Mouse (Mus musculus): ENCODE measurements at regions not wholly inside any gene's neighbourhood (a gene's known extent, or its start where the extent isn't known, plus 50 kb on each side); places are given as distances from the start of the nearest gene placed in this dataset.
A peak's percentile ranks its signal among the peaks of the same experiment; 100 is the strongest.

DNA sequence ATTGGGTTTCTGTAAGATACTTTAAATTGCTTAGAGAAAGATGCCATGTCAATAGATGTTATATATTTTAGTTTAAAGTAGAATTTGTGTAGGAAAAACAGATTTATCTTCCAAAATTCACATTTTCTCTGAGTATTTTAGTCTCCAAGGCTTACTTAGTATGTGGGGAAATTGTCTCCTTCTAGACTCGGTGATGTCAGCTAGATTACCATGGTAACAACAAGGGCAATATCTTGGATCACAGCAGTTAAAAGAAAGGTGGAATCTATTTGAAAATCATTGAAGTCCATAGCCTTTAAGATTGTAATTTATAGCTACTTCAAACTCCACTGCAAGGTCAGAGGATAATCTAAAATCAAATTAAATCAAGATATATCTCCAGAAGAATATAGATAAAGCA lies 83.2 kb upstream of the Rgs4 start:
- Histone ChIP-seq H3K9me3 (replicated peaks) (no peaks in the 10 kb centered on the region), H3K27me3 (no peaks in the 10 kb centered on the region), H3K27ac (no peak overlapping the region), H3K36me3 (ENCODE audit: poor library complexity, severe bottlenecking) (no peaks in the 10 kb centered on the region), H3K4me1 (no peaks in the 10 kb centered on the region), H3K9ac (no peak overlapping the region), H3K4me2 (no peak overlapping the region), H3K4me3 (no peak overlapping the region)
- 63% methylated on average over 1 of the region's 1 CpGs for WGBS
- ATAC-seq = no peak

DNA sequence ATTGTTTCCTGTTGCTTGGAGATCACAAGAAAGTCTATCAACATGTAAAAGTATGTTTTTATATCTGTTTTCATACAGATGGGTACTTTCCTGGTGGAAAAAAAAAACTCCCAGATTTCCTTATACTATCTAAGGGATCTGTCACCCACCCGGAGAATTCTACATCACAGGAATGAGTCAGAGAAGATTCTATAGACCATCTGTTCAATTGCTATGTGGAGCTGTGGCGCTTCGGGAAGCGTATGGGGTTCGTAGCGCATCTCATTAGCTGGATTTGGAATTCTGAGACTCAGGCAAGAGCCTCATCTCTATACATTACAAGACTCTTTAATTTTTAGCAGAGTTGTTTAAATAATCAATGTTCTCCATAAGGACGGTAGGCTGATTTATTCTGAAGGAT lies 74.6 kb upstream of the Rgs4 start:
- no peaks in the 10 kb centered on the region for H3K27me3 ChIP-seq
- H3K9ac ChIP-seq = no peak overlapping the region
- H3K4me3 ChIP-seq = no peak overlapping the region
- no peak overlapping the region for H3K27ac ChIP-seq
- H3K4me2 ChIP-seq = no peak overlapping the region
- peak; percentile 62; the same call in 1 of the 2 replicates for ATAC-seq
- H3K36me3 ChIP-seq (ENCODE audit: poor library complexity, severe bottlenecking) = no peaks in the 10 kb centered on the region
- H3K4me1 ChIP-seq = no peaks in the 10 kb centered on the region
- H3K9me3 ChIP-seq (replicated peaks) = no peaks in the 10 kb centered on the region
- 70% methylated on average over 7 of the region's 7 CpGs for WGBS

DNA sequence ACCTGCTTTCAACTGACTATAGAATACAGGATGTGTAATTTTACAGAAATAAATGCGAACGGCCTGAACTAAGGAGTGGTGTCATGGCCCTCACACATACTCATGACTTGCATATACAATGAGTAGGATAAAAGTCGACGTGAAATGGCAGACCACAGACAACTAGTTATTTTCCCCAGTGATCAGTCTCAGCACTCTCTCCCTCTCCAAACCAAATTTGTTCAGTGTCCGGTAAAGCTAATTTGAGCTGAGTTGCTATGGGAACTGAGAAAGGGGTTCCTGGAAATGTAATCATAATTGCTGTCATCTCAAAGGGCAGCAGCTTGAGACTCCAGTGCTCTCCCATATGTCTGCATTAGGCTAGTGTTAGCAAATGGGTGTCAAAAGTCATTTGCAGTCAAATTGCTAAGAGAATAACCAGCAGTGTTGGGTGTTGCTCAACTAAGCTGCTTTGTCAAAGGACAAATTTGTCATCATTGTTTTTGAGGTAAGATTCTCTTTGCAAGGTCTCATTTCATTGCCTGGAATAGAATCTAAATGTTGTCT lies 72.0 kb upstream of the Rgs4 start:
- H3K9ac ChIP-seq = no peak overlapping the region
- H3K36me3 ChIP-seq (ENCODE audit: poor library complexity, severe bottlenecking) = no peaks in the 10 kb centered on the region
- no peaks in the 10 kb centered on the region for H3K4me1 ChIP-seq
- no peak overlapping the region for H3K4me3 ChIP-seq
- H3K27ac ChIP-seq = no peak overlapping the region
- WGBS = 83% methylated on average over 5 of the region's 5 CpGs
- H3K4me2 ChIP-seq = no peak overlapping the region
- H3K27me3 ChIP-seq = no peaks in the 10 kb centered on the region
- no peak for ATAC-seq
- H3K9me3 ChIP-seq (replicated peaks) = no peaks in the 10 kb centered on the region

- no peaks in the 10 kb centered on the region for H3K9me3 ChIP-seq (replicated peaks)
- WGBS = 67% methylated on average over 6 of the region's 6 CpGs
- no peak for ATAC-seq
- H3K27me3 ChIP-seq = no peaks in the 10 kb centered on the region
- H3K9ac ChIP-seq = no peak overlapping the region
- no peaks in the 10 kb centered on the region for H3K4me1 ChIP-seq
- H3K4me3 ChIP-seq = no peak overlapping the region
- no peak overlapping the region for H3K27ac ChIP-seq
- no peaks in the 10 kb centered on the region for H3K36me3 ChIP-seq (ENCODE audit: poor library complexity, severe bottlenecking)
- no peak overlapping the region for H3K4me2 ChIP-seq
These were observed 69.5 kb upstream of the Rgs4 start for GRCm38 (mm10) chr1:169816939-169817338.

GRCm38 (mm10) chr1:169812512-169813101 lies 65.2 kb upstream of the Rgs4 start:
- Histone ChIP-seq H3K27me3 (no peaks in the 10 kb centered on the region), H3K4me2 (no peak overlapping the region), H3K27ac (no peak overlapping the region), H3K9ac (no peak overlapping the region), H3K4me3 (no peak overlapping the region), H3K4me1 (no peaks in the 10 kb centered on the region), H3K9me3 (replicated peaks) (no peaks in the 10 kb centered on the region), H3K36me3 (ENCODE audit: poor library complexity, severe bottlenecking) (no peaks in the 10 kb centered on the region)
- WGBS = 50% methylated on average over 9 of the region's 9 CpGs
- no peak for ATAC-seq

- Histone ChIP-seq H3K4me3 (no peak overlapping the region), H3K4me1 (no peaks in the 10 kb centered on the region), H3K4me2 (no peak overlapping the region), H3K27me3 (no peaks in the 10 kb centered on the region), H3K36me3 (ENCODE audit: poor library complexity, severe bottlenecking) (no peaks in the 10 kb centered on the region), H3K27ac (no peak overlapping the region), H3K9me3 (replicated peaks) (no peaks in the 10 kb centered on the region), H3K9ac (no peak overlapping the region)
- 80% methylated on average over 4 of the region's 4 CpGs for WGBS
- no peak for ATAC-seq
These were observed 56.1 kb upstream of the Rgs4 start for GRCm38 (mm10) chr1:169803428-169804138.

- Histone ChIP-seq H3K27me3 (no peaks in the 10 kb centered on the region), H3K4me3 (no peak overlapping the region)
- 89% methylated on average over 4 of the region's 4 CpGs for WGBS
These were observed 55.4 kb upstream of the Rgs4 start for GRCm38 (mm10) chr1:169802868-169803267.

DNA sequence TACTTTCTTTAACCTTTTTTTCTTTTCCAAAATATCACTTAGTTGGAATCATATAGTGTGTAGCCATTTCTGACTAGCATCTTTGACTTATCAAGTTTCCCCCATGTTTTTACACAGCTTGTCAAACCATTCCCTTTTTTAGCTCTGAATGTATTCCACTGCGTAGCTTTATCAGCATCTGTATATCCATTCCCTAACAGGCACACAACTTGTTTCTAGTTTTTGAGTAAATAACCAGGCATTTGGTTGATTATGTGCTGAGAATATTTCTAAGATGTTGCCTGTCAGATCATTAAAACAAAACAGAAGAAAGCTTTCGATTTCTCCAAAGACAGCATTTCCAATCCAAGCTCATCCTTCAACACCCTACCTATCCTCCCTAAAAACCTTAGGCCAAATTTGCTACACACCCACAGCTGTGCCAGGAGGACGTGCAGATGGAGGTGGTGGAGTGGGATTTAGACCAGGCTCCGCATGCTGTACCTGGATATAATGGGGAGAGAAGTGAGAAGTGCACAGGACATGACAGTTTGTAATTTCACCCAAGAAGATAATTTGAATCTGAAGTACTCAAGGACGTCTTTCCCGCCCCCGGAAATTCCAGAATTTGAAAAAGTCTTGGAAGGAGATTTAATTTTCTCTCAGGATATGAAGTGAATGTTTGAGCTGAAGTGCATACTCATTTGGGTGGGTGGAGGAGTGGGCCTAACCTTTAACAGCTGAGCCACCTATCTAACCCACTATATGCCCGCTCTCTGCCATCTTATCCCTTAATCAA lies 54.8 kb upstream of the Rgs4 start:
- Histone ChIP-seq H3K36me3 (ENCODE audit: poor library complexity, severe bottlenecking) (no peaks in the 10 kb centered on the region), H3K4me3 (no peak overlapping the region), H3K27ac (no peak overlapping the region), H3K4me2 (no peak overlapping the region), H3K4me1 (no peaks in the 10 kb centered on the region), H3K27me3 (no peaks in the 10 kb centered on the region), H3K9ac (no peak overlapping the region), H3K9me3 (replicated peaks) (no peaks in the 10 kb centered on the region)
- ATAC-seq = no peak
- WGBS = 90% methylated on average over 8 of the region's 8 CpGs

More at GRCm38 (mm10) chr1:169802868-169803267, 55.4 kb upstream of the Rgs4 start:
- no peak for ATAC-seq
- H3K27ac ChIP-seq = no peak overlapping the region
- H3K4me2 ChIP-seq = no peak overlapping the region
- no peak overlapping the region for H3K9ac ChIP-seq
- H3K9me3 ChIP-seq (replicated peaks) = no peaks in the 10 kb centered on the region
- no peaks in the 10 kb centered on the region for H3K4me1 ChIP-seq
- H3K36me3 ChIP-seq (ENCODE audit: poor library complexity, severe bottlenecking) = no peaks in the 10 kb centered on the region

Data from forebrain, embryonic 13.5 days (tissue).